Mouse (Mus musculus) kidney, adult 11 months (tissue): ENCODE results near the gene Lgals12.
A peak's percentile ranks its signal among the peaks of the same experiment; 100 is the strongest.

Experiments
- DNase-seq: peaks from one replicate; pipeline ENCODE4 v3.0.0; 2022

Gene Lgals12

DNA sequence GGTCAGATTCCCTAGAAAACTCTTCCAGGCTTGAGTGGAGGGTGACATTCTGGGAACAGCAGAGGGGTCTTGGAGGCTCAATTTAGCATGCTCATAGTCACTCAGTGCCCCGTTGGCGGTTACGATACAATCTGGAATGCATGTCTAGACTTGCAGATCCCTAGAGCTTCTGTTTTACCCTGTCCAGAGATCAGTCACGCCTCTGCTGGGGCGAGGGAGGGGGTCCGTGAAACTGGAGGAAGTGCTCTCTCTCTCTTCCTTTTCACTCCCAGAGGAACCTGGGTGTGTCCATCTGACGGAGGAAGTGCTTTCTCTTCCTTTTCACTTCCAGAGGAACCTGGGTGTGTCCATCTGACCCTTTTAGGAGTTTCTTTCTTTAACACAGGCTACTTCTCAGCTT, 23.9 kb downstream of the Lgals12 start:
- no peak for DNase-seq

DNA sequence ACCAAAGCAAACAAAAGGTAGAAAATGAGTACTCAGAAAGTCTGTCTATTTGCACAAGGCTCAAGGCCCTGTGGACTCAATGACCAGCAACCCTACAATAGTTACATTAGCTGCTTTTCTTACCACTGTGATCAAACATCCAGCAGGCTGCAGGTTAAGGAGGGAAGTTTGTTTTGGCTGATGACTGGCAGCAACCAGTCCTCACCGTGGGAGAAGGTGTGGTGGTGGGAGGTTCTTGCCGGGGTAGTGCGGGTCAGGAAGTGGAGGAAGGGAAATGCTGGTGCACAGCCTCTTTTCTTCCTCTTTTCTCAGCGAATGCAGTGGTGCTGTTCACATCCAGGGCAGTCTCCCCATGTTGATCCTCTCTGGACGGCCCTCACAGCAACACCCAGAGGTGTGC, 26.0 kb downstream of the Lgals12 start:
- DNase-seq: no peak

DNA sequence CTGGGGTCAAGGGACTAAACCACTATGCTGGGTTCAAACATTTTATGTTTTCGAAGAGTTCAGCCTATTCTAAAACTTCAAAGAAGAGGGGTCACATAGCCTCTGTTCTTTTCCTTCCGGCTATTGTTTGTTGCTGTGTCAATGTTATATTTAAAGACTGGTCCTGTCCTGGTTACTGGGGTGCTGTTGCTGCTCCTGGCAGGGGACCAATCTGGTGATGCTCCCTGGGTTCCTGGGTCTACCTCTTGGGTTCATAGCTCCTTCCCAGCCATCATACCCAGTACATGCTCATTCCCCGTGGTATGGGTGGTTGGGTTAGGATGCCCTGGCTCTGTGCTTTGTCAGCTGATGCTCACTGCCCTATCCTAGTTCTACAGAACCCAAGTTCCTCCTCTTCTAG, 29.3 kb downstream of the Lgals12 start:
- DNase-seq: no peak

DNA sequence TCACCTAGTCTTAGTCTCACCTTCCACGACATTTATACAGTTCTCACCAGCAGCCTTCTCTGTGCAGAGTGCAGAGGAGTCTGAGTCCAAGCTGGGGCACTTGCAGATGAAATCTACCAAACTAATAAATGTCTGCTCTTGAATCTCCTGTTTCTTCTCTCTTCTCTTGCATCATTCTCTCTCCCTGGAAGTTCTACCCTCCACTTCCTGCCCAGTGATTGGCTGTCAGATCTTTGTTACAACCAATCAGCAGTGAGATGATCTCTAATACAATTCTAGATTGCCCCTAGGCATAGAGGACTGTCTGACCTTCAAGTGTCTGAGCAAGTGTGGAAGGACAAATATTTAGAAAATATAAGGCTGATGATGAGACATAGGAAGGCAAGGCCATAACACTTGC, 30.8 kb downstream of the Lgals12 start:
- DNase-seq: no peak

DNA sequence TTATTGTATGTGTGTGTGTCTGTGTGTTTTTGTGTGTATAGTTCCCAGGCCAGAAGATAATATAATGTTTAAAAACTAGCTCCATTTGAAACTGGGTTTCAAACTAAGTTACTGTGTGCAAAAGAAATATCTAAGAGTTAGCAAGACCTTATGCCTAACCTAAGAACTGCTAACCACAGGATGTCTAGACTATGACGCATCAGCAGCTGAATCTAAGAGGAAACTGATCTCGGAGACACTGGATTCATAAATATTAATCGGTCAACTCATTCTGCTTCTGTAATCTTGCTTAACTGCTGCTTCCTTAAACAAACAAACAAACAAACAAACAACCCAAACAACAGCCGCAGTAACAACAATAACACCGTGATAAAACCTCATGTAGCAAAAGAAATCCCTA, 37.3 kb downstream of the Lgals12 start:
- DNase-seq: no peak

DNA sequence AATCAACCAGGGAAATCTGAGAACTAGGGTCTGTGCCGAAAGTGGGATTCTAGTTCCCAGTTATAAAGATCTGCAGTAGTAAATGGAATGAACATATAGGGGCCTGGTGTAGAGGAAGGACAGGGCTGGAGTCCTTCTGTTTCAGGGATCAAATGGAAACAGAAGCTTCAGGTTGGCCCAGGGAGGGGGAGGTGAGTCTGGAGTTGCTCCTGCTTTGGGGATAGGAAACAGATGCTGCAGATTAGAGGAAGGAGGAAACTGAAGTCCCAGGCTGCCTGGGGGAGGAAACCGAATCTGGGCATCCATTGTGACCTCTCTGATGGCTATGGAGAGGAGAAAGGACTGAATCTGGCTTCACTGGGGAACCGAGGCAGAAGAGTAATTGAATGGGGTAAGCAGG, 38.6 kb downstream of the Lgals12 start:
- no peak for DNase-seq

DNA sequence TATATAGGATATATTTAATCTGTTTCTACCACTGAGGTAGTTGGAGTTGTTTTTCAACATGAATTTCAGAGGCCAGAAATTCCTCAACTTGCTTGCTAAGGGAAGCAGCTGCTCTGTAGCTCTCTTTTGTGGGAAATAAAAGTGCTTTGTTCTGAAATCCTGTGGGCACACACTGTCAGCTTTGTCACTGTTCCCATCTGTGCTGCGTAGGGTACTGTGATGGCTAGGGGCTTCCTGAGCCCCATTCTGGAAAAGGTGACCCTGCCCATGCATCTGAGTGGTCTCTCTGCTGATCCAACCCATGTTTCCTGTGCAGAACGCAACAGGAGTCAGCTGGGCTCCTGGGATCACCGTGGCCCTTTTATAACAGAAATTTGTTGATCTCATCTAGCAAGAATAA, 40.2 kb downstream of the Lgals12 start:
- no peak for DNase-seq

DNA sequence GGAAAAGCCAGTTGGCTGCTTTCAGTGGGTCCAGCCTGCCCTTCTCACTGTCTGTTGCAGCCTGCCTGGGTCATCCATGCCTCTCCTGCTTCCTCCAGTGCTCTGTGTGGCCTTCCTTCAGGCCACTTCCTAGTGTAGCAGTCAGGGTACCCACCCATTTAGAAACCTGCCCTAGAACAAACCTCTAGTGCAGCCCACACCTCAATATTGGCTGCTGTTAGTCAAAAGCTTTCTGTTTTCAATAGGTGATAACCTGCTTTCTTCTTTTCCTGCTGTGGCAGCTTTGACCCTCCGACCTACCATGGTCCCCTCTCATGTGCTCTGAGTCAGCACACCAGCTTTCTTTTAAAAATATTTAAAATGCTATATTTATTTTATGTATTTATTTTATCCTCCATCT, 42.5 kb downstream of the Lgals12 start:
- DNase-seq: no peak

DNA sequence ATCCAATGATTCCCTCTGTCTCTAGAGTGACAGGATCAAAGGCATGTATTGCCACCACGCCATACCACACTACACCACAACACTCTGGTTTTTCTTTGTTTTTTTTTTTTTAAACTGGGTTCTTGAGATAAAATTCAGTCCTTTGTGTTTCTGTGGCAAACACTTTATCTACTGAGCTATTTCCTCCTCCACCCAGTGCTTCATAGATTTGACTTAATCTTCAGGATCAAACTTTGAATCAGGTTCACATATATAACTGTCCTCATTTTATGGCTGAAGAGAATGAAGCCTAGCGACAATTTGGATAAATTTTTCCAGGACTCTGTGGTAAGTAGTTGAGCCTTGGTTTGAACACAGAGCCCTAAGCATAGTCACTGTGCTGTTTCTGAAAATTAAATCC, 43.3 kb downstream of the Lgals12 start:
- DNase-seq: no peak

DNA sequence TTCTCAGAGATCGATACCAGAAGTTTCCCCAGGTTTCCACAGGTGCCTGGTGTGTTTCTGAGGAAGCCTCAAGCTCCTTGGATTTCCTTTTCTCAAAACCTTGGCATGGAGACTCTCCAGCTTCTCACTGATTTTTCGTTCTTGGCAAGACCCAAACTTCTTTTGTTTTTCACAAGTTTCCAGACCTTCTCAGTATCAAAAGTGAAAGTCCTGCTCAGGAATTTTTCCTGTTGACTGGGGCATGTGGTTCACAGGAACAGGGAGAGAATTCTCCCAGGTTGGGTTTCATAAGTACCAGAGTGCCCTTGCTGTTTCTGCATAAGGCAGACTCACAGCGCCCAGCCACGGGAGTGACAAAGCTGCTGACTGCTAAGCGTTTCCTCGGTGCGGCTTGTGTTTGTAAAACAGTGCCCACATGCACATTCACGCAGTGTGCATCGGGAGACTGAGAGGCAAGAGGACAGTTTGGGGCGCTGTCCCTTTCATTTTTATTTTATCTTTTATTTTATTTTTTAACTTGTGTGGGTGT, 44.3 kb downstream of the Lgals12 start:
- DNase-seq: no peak

DNA sequence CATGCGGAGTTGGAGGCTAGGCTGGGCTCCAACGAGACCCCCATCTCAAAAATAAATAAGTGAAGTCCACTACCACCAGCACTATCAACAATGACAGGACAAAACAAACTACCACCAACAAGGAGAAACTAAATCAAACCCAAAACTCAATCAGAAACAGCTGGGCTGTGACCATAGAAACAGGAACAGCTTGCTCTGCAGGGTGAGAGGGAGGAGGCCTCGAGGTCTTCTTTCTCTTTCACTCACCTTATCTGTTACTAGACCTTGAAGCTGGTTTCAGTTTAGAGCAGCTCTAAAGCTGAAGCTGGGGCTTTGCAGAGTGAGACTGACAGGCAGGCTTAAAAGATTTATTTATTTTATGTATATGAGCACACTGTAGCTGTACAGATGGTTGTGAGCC, 45.5 kb downstream of the Lgals12 start:
- no peak for DNase-seq

DNA sequence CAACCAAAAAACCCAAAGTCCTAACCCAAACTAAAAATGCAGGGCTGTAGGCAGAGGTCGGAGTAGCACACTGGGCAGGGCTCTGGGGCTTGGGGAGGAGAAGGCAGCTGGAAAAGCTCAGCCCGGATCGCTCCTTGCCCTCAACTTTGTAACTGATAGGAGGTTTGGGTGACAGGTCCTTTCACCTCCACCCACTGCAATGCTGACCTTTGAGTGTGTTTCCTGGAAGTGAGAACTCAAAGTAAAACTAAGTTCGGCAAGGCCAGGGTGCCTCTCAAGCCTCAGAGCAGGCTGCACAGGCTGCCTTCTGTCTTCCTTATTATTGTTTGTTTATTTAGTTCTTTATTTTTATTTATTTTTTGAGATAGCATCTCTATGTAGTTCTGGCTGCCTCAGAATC, 47.0 kb downstream of the Lgals12 start:
- no peak for DNase-seq

DNA sequence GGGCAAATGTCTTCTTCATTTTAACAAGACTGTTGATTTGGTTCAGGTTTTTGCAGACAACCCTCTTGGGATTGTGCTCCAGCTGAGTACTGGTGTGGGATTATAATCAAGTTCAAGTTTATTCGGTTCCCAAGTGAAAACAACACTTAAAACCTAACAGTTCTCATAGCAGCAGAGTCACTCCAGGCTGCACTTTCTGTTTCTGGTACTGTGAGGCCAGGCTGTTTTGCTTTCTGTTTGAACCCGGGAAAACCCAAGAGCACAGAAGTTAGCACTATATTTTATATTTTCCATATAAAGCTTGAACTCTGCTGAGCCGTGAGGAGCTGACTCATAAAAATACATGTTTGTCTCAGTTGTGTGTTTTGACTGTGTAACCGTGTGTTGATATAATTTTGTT, 48.3 kb downstream of the Lgals12 start:
- DNase-seq: no peak

DNA sequence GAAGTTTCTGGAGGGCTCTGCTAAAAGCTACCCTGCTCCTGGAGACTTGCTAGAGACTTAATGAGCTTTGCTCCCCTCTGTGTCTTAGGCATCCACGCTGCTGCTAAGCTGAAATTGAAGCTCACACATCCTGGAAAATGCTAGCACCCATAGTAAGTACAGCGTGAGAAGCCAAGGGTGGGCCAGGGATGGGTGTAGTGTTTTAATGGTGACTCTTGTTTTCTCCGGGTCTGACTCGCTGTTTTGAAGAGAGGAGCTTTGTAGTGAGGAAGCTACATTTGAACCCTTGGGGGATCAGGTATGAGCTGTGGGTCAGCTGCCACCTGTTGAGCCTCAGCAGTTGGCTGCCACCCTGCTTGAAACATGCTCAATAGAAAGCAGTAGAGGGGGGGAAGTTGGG, 49.1 kb downstream of the Lgals12 start:
- no peak for DNase-seq

DNA sequence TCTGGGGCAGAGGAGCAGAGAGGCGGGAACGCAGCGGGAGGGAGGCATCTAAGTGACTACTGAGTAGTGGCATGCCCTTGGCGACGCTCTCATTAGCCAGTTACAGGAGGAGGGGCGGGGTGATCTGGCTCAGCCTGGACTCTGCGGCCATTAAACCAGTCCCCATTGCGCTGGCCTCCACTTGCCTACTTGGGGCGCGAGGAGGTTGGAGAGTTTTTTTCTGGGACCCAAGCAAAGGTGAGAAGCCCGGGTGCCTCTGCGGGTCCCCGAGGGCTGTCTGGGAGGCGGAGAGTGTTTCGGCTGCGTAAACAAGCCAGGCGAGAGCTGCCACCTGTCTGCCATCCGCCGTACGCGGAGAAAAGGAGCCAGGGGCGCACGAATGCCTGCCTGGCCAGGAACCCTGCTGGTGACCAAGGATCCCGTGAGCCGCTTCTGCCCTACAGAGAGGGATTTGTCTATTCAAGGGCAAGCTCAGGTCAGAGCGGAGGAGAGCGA, 49.6 kb downstream of the Lgals12 start, which contains the start of gene Pla2g16:
Gene Pla2g16 (plus strand): TSS at position 132 of the 495 bp plus-strand sequence.
- DNase-seq: peak; percentile 80

DNA sequence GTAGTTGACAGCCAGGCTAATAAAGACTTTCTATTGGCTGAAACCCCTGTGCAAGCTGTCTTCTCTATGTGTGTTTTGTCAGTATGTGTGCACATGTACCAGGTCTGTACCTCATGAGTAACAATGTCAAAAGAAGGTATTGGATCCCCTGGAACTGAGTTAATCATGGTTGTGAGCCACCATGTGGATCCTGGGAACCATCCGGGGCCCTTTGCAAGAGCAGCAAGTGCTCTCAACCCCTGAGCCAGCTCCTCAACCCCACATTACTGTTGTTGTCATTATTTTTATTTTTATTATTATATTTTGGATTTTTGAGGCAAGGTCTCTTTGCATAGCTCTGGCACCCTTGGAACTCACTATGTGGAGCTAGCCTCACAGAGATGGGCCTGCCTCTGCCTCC, 50.4 kb downstream of the Lgals12 start:
- no peak for DNase-seq

DNA sequence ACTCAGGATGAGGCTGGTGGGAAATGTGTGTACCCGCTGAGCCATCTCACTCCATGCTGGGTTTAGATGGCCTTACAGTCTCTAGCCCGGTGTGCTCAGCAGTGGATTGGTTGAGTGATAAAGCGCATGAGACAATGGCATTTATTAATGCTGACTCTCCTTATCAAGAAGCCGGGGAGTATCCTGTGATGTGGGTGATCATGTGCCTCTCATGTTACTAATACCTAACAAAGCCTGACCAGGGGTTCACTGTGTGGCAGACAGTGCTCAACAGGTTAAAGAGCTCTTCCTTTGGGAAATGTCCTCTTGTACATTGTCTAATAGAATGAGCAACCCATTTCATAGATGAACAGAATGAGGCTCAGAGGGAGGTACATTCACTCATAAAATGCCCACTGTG, 52.1 kb downstream of the Lgals12 start:
- no peak for DNase-seq

DNA sequence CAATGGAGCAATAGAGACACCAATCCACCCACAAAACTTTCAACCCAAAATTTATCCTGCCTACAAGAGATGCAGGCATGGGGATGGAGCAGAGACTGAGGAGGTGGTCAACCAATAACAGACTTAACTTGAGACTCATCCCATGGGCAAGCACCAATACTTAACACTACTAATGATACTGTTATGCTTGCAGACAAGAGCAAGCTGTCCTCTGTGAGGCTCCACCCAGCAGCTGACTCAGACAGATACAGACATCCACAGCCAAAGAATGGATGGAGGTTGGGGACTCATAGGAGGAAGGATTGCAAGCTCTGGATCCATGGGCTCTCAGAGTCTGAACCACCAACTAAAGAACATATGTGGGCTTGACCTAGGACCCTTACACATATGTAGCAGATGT, 53.6 kb downstream of the Lgals12 start:
- no peak for DNase-seq

DNA sequence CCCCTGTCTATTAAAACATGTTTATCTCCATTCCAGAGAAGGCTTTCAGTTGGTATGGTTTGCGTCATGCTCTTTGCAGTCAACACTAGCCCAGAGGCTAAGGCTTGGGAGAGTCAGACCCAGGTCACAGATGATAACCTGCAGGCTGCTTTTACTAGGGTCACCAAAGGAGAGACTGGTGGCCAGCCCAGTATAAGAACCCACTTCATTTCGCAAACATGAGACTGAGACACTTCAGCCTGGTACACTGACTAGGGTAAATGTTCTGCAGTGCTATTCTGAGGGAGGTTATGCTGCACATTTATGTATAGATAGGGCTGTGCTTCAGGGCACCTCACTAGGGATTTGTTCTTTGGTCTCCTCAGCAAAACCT, 54.7 kb downstream of the Lgals12 start:
- no peak for DNase-seq

DNA sequence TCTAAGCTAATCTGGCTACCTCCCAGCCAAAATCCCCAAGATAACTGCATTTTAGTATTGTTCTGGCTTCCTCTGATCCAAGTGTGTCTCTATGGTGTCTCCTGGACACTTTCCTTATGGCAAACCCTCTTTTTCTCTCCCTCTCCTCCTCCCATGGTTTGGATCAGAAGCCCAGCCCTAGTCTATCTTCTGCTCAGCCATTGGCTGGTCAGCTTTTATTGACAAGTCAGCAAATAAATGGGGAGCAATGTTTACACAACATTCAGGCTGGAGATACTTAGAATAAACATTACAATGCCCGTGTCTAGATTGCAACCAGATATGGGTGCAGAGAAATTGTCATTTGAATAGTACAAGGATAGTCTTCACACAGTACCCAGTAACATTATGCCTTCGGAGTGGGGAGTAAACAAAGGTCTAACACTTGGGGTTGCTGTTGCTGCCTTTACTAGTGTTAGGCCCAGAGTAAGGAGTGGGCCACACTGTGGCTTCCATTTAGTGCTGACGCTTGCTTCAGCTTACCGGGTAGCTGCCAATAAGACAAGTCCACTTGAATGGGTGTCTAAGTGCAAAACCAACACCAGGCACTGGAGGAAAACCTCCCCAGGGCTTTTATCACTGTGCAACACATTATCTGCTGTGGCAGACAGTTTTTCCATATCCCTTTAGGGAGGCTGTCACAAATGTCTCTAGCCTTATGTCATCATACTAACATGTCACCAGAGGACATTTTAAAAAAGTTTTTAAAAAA, 55.3 kb downstream of the Lgals12 start:
- DNase-seq: no peak

DNA sequence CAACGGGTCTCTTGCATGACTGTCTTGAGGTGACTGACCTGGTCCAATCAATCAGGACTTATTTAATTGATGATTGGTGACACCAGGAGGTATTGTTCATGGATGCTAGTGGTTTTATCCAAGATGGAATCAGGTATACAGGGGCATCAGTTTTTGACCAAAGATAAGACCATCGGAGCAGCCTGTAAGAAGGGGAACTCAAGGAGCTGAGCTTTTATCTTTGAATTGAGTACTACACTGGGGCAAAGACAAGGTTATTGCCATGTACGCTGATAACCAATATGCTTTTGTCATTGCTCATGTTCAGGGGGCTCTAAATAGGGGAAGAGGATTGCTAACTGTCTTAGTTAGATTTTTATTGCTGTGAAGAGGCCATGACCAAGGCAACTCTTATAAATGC, 58.1 kb downstream of the Lgals12 start:
- DNase-seq: no peak
